Mouse (Mus musculus) CD4-positive naive resting alpha-beta T cell, adult 57 days (primary cell): ENCODE results near the gene Lmod2. TPM values are rescaled to one million over a fixed set of nuclear protein-coding genes. Genes with fewer than 3 reads are reported as not detected.

Experiments used
- total RNA-seq: library from RNA; stranded (reverse); gene quantifications from one replicate; pipeline ENCODE4 v1.2.4, GENCODE M21; 2023

The Lmod2 gene
- total RNA-seq = not detected

GRCm38 (mm10) chr6:24597500-24597899 is at the start of gene Lmod2:
TSS of gene Lmod2 (plus strand) at chr6:24597762.

Other genes with a start within 250 kb of the Lmod2 start
- not detected for gene Iqub, start 82.7 kb upstream of the Lmod2 start, total RNA-seq
- gene Ndufa5, start 69.7 kb upstream of the Lmod2 start, total RNA-seq = 62.6 TPM
- not detected for gene Asb15, start 69.6 kb upstream of the Lmod2 start, total RNA-seq
- 51.8 TPM for gene Wasl, start 67.2 kb downstream of the Lmod2 start, total RNA-seq
- gene Hyal6, start 135.5 kb downstream of the Lmod2 start, total RNA-seq = not detected
- not detected for gene Hyal4, start 150.6 kb downstream of the Lmod2 start, total RNA-seq
- not detected for gene Spam1, start 193.4 kb downstream of the Lmod2 start, total RNA-seq